Mouse (Mus musculus) layer of hippocampus, postnatal 10 days (tissue): ENCODE measurements around the gene Dnajb12. TPM values are rescaled to one million over a fixed set of nuclear protein-coding genes. Genes with fewer than 3 reads are reported as not detected.
"Not testable (repeated sequence)": the region's sequence is repeated elsewhere in the genome, so short reads cannot be mapped to it uniquely, and the experiment has no call there.

Source experiments
- DNase-seq, 2 experiments: peaks; one replicate each; pipeline ENCODE4 v3.0.0; 2021; ENCODE audit warnings: low spot score in 2 of 2
- total RNA-seq, 2 experiments: library from RNA; stranded (reverse); gene quantifications; 2 replicates each; pipeline ENCODE4 v1.2.3; 2021

Dnajb12 gene
- total RNA-seq, 2 experiments from 2014 or later = 43.9 to 44.2 TPM

GRCm38 (mm10) chr10:59868266-59868665 lies 11.1 kb upstream of the Dnajb12 start:
- DNase-seq = no peak

- no peak for DNase-seq
These were observed 9.3 kb upstream of the Dnajb12 start for GRCm38 (mm10) chr10:59870038-59870437.

DNA sequence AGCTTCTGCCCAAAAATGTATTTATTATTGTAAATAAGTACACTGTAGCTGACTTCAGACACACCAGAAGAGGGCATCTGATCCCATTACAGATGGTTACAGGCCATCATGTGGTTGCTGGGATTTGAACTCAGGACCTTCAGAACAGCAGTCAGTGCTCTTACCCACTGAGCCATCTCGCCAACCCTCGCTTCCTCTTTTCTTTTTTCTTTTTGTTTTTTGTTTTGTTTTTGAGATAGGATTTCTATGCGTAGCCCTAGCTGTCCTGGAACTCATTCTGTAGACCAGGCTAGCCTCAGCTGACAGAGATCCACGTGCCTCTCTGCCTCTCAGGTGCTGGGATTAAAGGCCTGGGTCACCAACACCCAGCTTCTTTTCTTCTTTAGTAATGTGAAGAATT lies 6.7 kb upstream of the Dnajb12 start:
- not testable (repeated sequence) for DNase-seq

DNA sequence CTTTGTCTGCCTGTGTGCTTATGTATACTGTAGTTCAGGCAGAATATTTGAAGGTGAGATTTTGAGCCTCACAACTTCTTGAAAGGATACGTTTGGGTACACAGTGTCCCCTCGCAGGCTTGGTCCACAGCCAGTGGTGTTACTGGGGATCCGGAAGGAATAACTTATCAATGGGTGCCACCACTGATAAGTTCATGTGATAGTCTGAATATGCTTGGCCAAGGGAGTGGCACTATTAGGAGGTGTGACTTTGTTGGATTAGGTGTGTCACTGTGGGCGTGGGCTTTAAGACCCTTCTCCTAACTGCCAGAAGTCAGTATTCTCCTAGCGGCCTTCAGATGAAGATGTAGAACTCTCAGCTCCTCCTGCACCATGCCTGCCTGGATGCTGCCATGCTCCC lies 6.2 kb upstream of the Dnajb12 start:
- no peak for DNase-seq

GRCm38 (mm10) chr10:59873613-59874012 lies 5.7 kb upstream of the Dnajb12 start:
- DNase-seq = no peak

- no peak for DNase-seq
These were observed 4.0 kb upstream of the Dnajb12 start for GRCm38 (mm10) chr10:59875396-59875795.

GRCm38 (mm10) chr10:59876698-59877097 lies 2.7 kb upstream of the Dnajb12 start:
- DNase-seq = not testable (repeated sequence)

- DNase-seq = no peak
These were observed 1.8 kb upstream of the Dnajb12 start for GRCm38 (mm10) chr10:59877421-59878117.

DNA sequence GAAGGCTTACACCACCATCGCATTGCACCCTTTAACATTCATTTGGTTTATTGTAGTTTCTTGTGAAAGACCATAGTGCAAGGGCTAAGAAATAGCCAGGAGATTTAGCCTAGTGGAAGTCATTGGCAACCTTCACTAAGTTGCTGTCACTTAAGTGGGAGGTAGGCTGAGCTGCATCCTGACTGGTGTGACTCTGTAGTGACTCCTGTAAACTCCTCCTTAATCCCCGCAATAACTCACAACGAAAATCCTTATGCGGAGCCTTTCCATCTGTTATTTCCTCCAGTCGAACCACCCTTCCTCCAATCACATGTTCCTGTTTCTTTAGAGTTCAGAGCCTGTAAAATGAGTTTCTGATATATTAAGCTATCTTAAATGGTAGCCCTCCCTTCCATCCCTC lies 533 bp upstream of the Dnajb12 start:
- DNase-seq = no peak

- DNase-seq = no peak
These were observed 652 bp downstream of the Dnajb12 start for GRCm38 (mm10) chr10:59880029-59880386.

DNA sequence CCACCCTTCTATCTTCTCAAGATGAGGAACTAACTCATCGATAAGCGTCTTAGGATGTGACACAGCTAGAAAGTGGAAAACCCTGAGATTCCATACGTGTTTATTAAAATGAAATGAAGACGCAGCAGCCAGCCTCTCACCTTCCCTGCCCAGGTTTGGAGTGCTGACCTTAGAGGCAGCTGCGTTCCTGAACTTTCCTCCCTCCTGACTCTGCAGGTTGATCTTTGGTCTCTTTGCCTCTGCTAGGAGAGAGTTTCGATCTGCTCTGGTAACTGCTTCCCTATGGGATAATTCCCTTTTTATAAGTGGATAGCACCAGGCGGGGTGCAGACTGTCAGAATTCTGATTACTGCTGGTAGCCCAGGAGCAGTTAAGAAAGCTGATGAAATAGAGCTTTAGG lies 1.5 kb downstream of the Dnajb12 start:
- no peak for DNase-seq

DNA sequence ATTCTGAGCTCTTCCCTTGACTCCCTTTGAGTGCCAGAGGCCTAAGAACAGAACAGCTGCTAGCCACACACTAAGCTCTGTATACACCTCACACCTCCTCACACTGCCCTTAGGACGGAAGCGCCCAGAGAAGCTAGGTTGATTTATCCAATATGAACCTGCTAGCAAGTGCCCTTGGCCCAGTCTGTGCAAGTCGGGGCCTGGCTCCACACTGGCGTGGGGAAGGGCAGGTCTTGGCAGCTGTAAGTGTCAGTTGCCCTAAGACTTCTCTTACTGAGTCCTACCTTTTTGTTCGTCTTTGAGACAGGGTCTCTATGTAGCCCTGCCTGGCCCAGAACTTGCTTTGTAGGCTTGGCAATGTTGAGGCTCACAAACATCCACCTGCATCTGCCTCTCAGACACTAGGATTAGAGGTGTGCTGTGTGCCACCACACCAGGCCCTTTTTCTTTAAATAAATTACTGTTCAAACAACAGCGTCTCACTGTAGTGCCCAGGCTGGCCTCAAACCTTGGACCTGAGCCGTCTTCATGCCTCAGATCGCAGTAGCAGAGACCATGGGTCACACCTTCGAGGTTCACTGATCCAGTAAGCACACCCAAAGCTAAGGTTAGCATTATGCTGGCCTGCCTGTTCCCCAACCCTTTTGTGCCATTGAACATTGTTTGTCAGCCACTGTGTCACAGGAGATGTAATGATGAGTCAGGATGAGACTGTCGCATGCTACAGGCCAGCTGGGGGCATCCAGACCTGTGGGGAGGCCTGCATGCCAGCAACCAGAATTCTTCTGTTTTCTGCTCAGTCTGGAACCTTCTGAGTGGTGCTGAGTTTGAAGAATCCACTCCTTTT lies 5.2 kb downstream of the Dnajb12 start:
- no peak for DNase-seq

DNA sequence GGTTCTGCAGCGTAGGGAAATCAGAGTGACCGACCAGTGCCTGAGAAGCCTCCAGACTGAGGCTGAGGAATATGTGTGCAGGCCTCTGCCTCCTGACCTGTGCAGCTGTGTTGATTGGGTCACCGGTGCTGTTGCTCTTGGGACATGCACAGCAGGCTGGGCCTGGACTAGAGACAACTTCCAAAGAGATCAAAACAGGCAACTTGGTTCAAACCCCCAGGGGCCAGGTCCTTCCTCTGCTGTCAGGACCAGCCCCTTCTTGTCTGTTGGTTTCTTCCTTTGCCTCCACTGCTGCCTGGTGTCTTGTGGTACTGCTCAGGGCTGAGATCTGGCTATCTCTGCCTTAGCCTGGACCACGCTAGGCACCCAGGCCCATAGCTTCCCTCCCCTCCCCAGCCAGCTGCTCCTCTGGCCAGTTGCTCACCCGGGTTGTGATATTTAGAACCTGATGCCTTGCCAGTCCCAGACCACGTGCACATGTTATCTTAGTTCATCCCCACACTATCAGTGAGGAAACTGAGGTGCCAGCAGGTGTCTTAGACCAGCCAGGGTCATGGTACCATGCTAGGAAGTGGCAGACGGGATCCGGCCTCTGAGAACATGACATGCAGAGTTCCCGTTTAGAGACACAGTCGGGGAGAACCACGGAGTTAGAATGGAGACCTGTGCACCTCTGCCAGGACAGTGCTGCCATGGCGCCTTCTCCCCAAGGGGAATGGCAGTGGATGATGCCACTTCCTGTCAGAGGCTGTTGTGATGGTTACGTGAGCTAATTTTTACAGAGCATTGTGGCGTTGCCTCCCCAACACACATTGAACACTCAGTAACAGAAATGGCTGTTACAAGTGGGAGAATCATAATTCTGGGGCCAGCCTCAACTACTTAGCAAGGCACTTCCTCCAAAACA lies 6.1 kb downstream of the Dnajb12 start:
- no peak for DNase-seq

- DNase-seq = no peak
These were observed 6.7 kb downstream of the Dnajb12 start for GRCm38 (mm10) chr10:59886081-59886466.

DNA sequence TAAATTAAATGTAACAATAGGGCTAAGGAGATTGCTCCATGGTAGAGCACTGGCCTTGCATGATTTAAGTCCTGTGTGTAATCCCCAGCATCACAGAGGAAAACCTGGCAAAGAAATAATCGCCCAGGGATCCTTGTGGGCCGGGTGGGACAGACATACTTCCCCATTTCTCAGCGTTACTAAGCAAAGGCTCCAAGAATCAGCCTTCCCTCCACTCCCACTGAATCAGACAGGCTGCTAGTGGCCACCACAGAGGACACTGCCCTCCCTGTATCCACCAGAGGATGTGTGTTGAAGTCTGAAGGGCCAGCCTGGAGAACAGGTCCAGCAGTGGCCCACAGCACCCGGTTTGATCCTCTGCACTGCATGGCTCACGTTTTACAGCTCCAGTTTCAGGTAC lies 8.1 kb downstream of the Dnajb12 start:
- no peak for DNase-seq

DNA sequence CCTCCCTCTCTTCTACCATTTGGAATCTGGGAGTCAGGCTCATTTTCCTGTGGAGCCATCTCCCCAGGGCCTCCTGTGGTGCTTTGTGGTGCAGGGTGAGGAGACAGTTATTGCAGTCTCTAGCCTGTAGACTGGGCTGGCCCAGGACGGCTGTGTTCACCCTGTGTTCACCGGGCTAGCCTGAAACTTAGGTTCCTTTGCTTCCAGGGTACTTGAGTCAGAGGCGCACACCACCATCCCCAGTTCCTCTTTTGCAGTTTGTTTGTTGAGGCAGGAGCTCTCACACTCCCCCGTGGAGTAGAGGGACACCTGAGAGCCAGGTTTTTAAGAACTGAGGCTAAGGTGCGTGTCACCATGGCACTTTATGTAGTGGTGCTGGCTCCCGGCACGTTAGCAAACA lies 10.0 kb downstream of the Dnajb12 start:
- DNase-seq = no peak

- no peak for DNase-seq
These were observed 10.8 kb downstream of the Dnajb12 start for GRCm38 (mm10) chr10:59889953-59890751.

DNA sequence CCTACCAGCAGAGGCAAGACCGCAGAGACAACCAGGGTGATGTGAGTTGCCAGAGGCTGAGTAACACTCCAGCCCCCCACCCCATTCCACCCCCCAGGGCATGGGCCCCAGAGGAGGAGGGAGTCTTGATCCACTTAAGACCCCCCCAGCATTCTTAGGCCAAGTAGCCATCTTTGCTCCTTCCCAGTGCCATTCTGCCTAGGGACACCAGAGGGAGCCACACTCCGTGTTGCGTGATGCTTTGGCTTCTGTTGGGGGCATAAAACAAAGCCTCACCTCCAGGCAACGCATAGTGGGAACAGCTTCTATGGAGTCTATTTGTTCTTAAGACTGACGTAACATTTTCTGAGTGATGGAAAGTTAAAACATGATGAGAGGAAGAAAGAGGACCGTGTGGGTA lies 13.6 kb downstream of the Dnajb12 start:
- DNase-seq = peak; percentile 84 to 86

- DNase-seq = peak; percentile 82 to 86
These were observed 15.2 kb downstream of the Dnajb12 start for GRCm38 (mm10) chr10:59894251-59895160.
